Mouse (Mus musculus): ENCODE measurements at regions not wholly inside any gene's neighbourhood (a gene's known extent, or its start where the extent isn't known, plus 50 kb on each side); places are given as distances from the start of the nearest gene placed in this dataset.
A peak's percentile ranks its signal among the peaks of the same experiment; 100 is the strongest.

DNA sequence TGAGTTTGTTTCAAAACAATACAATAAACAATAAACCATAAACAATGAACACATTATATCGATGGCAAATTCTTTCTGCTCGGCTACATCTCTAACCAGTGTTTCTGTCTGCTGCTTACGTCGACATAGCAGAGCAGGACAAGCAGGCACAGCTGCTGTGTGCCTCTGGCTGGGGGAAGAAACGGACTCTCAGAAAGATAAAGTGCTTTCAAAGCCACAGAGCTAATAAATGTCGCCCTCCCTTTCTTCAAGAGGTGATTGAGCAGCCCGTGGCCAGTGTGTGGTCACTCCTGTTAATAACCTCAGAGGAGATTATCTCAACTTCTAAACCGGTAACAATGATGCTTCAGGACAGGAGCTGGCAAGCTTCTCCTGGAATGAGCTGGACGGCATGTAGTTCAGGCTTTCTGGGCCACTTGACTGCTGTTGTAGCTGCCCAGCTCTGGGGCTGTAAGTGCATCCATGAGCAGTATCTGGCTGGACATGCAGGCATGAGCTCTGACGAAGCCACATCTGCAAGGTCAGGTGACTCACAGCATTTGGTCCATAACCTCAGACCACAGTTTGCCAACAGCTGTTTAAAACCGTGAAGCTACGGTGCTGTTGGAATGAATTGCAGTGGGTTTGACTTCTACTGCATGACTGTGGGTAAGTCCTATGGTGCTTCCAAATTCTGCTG is 55.6 kb downstream of the Evx1 start:
- Histone ChIP-seq H3K4me3 (ENCODE audit: low read depth, low read length) (no peak overlapping the region), H3K9me3 (ENCODE audit: control insufficient read depth, low read length) (no peaks in the 10 kb centered on the region), H3K9ac (ENCODE audit: low read depth, low read length) (no peak overlapping the region), H3K27me3 (ENCODE audit: control insufficient read depth, insufficient read depth, low read length) (no peaks in the 10 kb centered on the region), H3K36me3 (ENCODE audit: control insufficient read depth, insufficient read depth, low read length) (no peaks in the 10 kb centered on the region), H3K27ac (ENCODE audit: low read depth, low read length) (no peak overlapping the region), H3K4me2 (replicated peaks; ENCODE audit: low read depth, low read length) (no peak overlapping the region), H3K4me1 (replicated peaks; ENCODE audit: control insufficient read depth, insufficient read depth, low read length) (peaks cover 8% of the 10 kb centered on the region)
- no peak for ATAC-seq (ENCODE audit: low FRiP score)
- peak; percentile 10 for DNase-seq (ENCODE audit: low spot score)
- WGBS, result 42% methylated on average over 12 of the region's 12 CpGs

GRCm38 (mm10) chr6:52370806-52371360 is 57.6 kb downstream of the Evx1 start:
- 87% methylated on average over 8 of the region's 8 CpGs for WGBS
- Histone ChIP-seq H3K27ac (ENCODE audit: low read depth, low read length) (no peak overlapping the region), H3K4me3 (ENCODE audit: low read depth, low read length) (no peak overlapping the region)

DNA sequence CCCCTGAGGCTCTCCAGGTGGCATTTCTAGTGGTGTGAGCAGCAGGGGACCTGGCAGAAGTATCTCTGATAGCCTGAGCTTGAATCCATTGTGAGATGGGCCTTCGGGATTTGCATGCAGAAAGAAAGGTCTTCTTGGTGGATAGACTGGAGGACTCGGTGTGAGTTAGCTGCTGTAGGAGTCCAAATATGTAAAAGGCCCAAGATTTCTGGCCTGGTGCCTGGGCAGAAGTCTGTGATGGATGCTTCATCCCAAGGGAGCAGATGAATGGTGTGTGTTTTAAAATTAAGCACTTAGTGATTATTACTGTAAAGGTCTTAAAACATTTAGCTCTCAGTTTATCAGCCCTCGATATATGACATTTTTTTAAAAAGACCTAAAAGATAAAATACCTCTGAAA is 65.8 kb downstream of the Evx1 start:
- DNase-seq (ENCODE audit: low spot score) (no peak), ATAC-seq (ENCODE audit: low FRiP score) (no peak)
- no peaks in the 10 kb centered on the region for H3K4me1 ChIP-seq (replicated peaks; ENCODE audit: control insufficient read depth, insufficient read depth, low read length)
- H3K9ac ChIP-seq (ENCODE audit: low read depth, low read length), result no peak overlapping the region
- H3K9me3 ChIP-seq (ENCODE audit: control insufficient read depth, low read length), result no peaks in the 10 kb centered on the region
- H3K4me3 ChIP-seq (ENCODE audit: low read depth, low read length), result no peak overlapping the region
- H3K27ac ChIP-seq (ENCODE audit: low read depth, low read length), result no peak overlapping the region
- no peak overlapping the region for H3K4me2 ChIP-seq (replicated peaks; ENCODE audit: low read depth, low read length)
- 87% methylated on average over 3 of the region's 3 CpGs for WGBS
- H3K27me3 ChIP-seq (ENCODE audit: control insufficient read depth, insufficient read depth, low read length), result no peaks in the 10 kb centered on the region
- H3K36me3 ChIP-seq (ENCODE audit: control insufficient read depth, insufficient read depth, low read length), result no peaks in the 10 kb centered on the region

More at GRCm38 (mm10) chr6:52370806-52371360, 57.6 kb downstream of the Evx1 start:
- no peaks in the 10 kb centered on the region for H3K36me3 ChIP-seq (ENCODE audit: control insufficient read depth, insufficient read depth, low read length)
- H3K4me1 ChIP-seq (replicated peaks; ENCODE audit: control insufficient read depth, insufficient read depth, low read length), result peaks cover 8% of the 10 kb centered on the region
- no peak overlapping the region for H3K9ac ChIP-seq (ENCODE audit: low read depth, low read length)
- no peaks in the 10 kb centered on the region for H3K9me3 ChIP-seq (ENCODE audit: control insufficient read depth, low read length)
- no peaks in the 10 kb centered on the region for H3K27me3 ChIP-seq (ENCODE audit: control insufficient read depth, insufficient read depth, low read length)
- DNase-seq (ENCODE audit: low spot score) (no peak), ATAC-seq (ENCODE audit: low FRiP score) (no peak)
- H3K4me2 ChIP-seq (replicated peaks; ENCODE audit: low read depth, low read length), result no peak overlapping the region

DNA sequence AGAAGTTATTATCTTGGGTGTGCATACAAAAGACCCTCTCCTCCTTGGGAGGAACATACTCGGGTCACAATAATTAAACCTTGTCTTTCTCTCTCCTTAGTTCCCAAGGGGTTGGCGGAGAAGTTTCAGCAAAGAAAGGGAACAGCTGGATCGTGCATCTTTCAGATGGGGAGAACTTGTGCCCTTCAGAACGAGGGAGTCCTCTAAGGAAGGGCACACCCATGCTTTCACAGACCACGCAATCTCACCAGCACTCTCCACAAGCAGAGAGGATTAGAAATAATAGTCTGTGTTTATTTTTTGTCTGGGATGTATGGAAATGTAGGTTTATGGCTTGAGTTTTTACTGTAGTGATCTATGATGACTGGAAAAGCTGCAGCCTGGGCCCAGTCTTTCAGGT is 66.3 kb downstream of the Evx1 start:
- WGBS, result 74% methylated on average over 5 of the region's 5 CpGs
- Histone ChIP-seq H3K27ac (ENCODE audit: low read depth, low read length) (no peak overlapping the region), H3K9me3 (ENCODE audit: control insufficient read depth, low read length) (no peaks in the 10 kb centered on the region), H3K4me1 (replicated peaks; ENCODE audit: control insufficient read depth, insufficient read depth, low read length) (no peaks in the 10 kb centered on the region), H3K4me3 (ENCODE audit: low read depth, low read length) (no peak overlapping the region), H3K36me3 (ENCODE audit: control insufficient read depth, insufficient read depth, low read length) (no peaks in the 10 kb centered on the region), H3K4me2 (replicated peaks; ENCODE audit: low read depth, low read length) (no peak overlapping the region), H3K27me3 (ENCODE audit: control insufficient read depth, insufficient read depth, low read length) (no peaks in the 10 kb centered on the region), H3K9ac (ENCODE audit: low read depth, low read length) (no peak overlapping the region)
- no peak for DNase-seq (ENCODE audit: low spot score)
- ATAC-seq (ENCODE audit: low FRiP score), result no peak

- WGBS, result 93% methylated on average over 2 of the region's 2 CpGs
- H3K4me3 ChIP-seq (ENCODE audit: low read depth, low read length), result no peak overlapping the region
- no peak for ATAC-seq (ENCODE audit: low FRiP score)
These were observed 71.7 kb downstream of the Evx1 start for GRCm38 (mm10) chr6:52385044-52385443.

GRCm38 (mm10) chr6:52401404-52401803 is 88.1 kb downstream of the Evx1 start:
- no peak overlapping the region for H3K9ac ChIP-seq (ENCODE audit: low read depth, low read length)

More at GRCm38 (mm10) chr6:52385044-52385443, 71.7 kb downstream of the Evx1 start:
- H3K36me3 ChIP-seq (ENCODE audit: control insufficient read depth, insufficient read depth, low read length), result no peaks in the 10 kb centered on the region
- no peak for DNase-seq (ENCODE audit: low spot score)
- no peak overlapping the region for H3K9ac ChIP-seq (ENCODE audit: low read depth, low read length)
- H3K9me3 ChIP-seq (ENCODE audit: control insufficient read depth, low read length), result no peaks in the 10 kb centered on the region
- H3K27ac ChIP-seq (ENCODE audit: low read depth, low read length), result no peak overlapping the region
- H3K4me2 ChIP-seq (replicated peaks; ENCODE audit: low read depth, low read length), result no peak overlapping the region
- no peaks in the 10 kb centered on the region for H3K27me3 ChIP-seq (ENCODE audit: control insufficient read depth, insufficient read depth, low read length)
- no peaks in the 10 kb centered on the region for H3K4me1 ChIP-seq (replicated peaks; ENCODE audit: control insufficient read depth, insufficient read depth, low read length)

DNA sequence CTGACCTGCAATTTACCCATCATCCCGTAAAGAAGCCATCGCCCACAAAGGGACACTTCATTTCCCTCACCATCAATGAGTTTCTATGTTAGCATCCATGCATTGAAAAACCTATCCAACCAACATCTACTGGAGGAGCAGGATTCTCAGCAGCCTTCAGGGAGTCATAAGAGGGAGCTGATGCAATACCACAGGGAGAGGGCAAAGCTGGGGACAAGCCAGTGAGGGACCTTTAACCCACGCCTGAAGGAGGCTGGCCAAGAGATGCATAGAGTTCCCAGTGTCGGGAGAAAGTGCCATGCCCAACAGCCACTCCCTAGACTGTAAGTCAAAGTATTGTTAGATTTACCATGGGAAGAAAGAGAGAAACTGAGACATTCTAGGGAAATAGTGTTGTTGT is 96.7 kb downstream of the Evx1 start:
- no peaks in the 10 kb centered on the region for H3K9me3 ChIP-seq (ENCODE audit: control insufficient read depth, low read length)
- ATAC-seq (ENCODE audit: low FRiP score) (no peak), DNase-seq (ENCODE audit: low spot score) (no peak)
- no peak overlapping the region for H3K9ac ChIP-seq (ENCODE audit: low read depth, low read length)
- H3K4me3 ChIP-seq (ENCODE audit: low read depth, low read length), result no peak overlapping the region
- no peaks in the 10 kb centered on the region for H3K36me3 ChIP-seq (ENCODE audit: control insufficient read depth, insufficient read depth, low read length)
- no peak overlapping the region for H3K27ac ChIP-seq (ENCODE audit: low read depth, low read length)
- 86% methylated on average over 4 of the region's 4 CpGs for WGBS
- H3K27me3 ChIP-seq (ENCODE audit: control insufficient read depth, insufficient read depth, low read length), result no peaks in the 10 kb centered on the region
- no peak overlapping the region for H3K4me2 ChIP-seq (replicated peaks; ENCODE audit: low read depth, low read length)
- no peaks in the 10 kb centered on the region for H3K4me1 ChIP-seq (replicated peaks; ENCODE audit: control insufficient read depth, insufficient read depth, low read length)

More at GRCm38 (mm10) chr6:52401404-52401803, 88.1 kb downstream of the Evx1 start:
- Histone ChIP-seq H3K4me3 (ENCODE audit: low read depth, low read length) (no peak overlapping the region), H3K36me3 (ENCODE audit: control insufficient read depth, insufficient read depth, low read length) (no peaks in the 10 kb centered on the region), H3K4me2 (replicated peaks; ENCODE audit: low read depth, low read length) (no peak overlapping the region), H3K4me1 (replicated peaks; ENCODE audit: control insufficient read depth, insufficient read depth, low read length) (no peaks in the 10 kb centered on the region), H3K27me3 (ENCODE audit: control insufficient read depth, insufficient read depth, low read length) (no peaks in the 10 kb centered on the region), H3K9me3 (ENCODE audit: control insufficient read depth, low read length) (no peaks in the 10 kb centered on the region), H3K27ac (ENCODE audit: low read depth, low read length) (no peak overlapping the region)
- no peak for DNase-seq (ENCODE audit: low spot score)
- ATAC-seq (ENCODE audit: low FRiP score), result no peak
- WGBS, result 88% methylated on average over 5 of the region's 5 CpGs

DNA sequence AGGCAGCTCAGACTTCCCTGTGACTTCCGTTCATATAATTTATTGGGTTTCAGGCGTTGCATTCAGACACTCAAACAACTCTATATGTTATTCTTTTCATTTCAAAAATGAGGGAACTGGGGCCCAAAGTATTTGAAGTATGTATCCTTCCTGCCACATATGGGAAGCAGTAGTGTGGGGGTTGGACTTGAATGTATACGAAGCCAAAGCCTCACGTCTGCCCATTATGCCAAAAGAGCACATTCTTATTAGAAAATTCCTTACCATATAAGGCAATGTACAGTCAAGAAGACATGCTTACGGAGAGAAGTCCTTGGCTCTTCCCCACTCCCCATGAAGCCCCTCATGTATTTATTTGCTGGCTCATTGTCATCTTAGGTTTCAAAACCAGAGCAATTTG is 97.4 kb downstream of the Evx1 start:
- H3K9me3 ChIP-seq (ENCODE audit: control insufficient read depth, low read length), result no peaks in the 10 kb centered on the region
- H3K4me1 ChIP-seq (replicated peaks; ENCODE audit: control insufficient read depth, insufficient read depth, low read length), result no peaks in the 10 kb centered on the region
- H3K36me3 ChIP-seq (ENCODE audit: control insufficient read depth, insufficient read depth, low read length), result no peaks in the 10 kb centered on the region
- no peaks in the 10 kb centered on the region for H3K27me3 ChIP-seq (ENCODE audit: control insufficient read depth, insufficient read depth, low read length)
- 79% methylated on average over 5 of the region's 5 CpGs for WGBS
- H3K27ac ChIP-seq (ENCODE audit: low read depth, low read length), result no peak overlapping the region
- ATAC-seq (ENCODE audit: low FRiP score) (no peak), DNase-seq (ENCODE audit: low spot score) (no peak)
- H3K4me3 ChIP-seq (ENCODE audit: low read depth, low read length), result no peak overlapping the region
- H3K4me2 ChIP-seq (replicated peaks; ENCODE audit: low read depth, low read length), result no peak overlapping the region
- H3K9ac ChIP-seq (ENCODE audit: low read depth, low read length), result no peak overlapping the region

- Histone ChIP-seq H3K4me1 (replicated peaks; ENCODE audit: control insufficient read depth, insufficient read depth, low read length) (no peaks in the 10 kb centered on the region), H3K36me3 (ENCODE audit: control insufficient read depth, insufficient read depth, low read length) (no peaks in the 10 kb centered on the region), H3K27ac (ENCODE audit: low read depth, low read length) (no peak overlapping the region), H3K9me3 (ENCODE audit: control insufficient read depth, low read length) (no peaks in the 10 kb centered on the region), H3K4me2 (replicated peaks; ENCODE audit: low read depth, low read length) (no peak overlapping the region), H3K27me3 (ENCODE audit: control insufficient read depth, insufficient read depth, low read length) (no peaks in the 10 kb centered on the region), H3K4me3 (ENCODE audit: low read depth, low read length) (no peak overlapping the region), H3K9ac (ENCODE audit: low read depth, low read length) (no peak overlapping the region)
- ATAC-seq (ENCODE audit: low FRiP score), result no peak
- 87% methylated on average over 2 of the region's 2 CpGs for WGBS
- no peak for DNase-seq (ENCODE audit: low spot score)
These were observed 98.0 kb downstream of the Evx1 start for GRCm38 (mm10) chr6:52411302-52411701.

Measured in hindbrain, embryonic 11.5 days (tissue).